Mouse (Mus musculus) right cerebral cortex, adult 2 months (tissue): ENCODE measurements around the gene Rev3l.

Experiments
- DNase-seq, 2 experiments: peaks; one replicate each; pipeline ENCODE4 v3.0.0; 2021 to 2022; ENCODE audit warnings: low spot score in 2 of 2

Rev3l gene

DNA sequence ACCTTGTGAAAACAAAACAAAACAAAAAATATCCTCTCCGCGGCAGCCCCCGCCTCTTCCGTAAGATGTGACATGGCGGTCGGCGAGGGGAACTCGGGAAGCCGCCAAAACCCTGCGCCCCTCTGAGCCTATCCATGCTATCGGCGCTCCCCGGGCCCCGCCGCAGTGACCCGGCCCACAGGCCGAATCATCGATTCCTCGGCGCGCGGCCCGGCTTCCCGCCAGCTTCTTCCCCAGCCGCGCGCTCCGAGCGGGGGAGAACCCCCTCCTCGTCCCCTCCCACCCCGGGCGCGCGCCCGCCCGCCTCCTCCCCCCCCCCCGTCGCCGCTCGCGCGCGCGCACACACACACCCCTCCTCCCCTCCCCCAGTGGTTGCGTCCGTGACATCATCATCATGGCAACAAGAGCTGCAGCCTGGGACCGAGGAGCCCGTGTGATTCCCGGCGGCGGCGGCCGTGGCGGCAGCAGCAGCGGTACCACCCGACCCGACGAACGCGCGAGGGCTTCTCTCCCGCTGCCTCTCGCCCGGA is at the start of gene Rev3l:
Rev3l (plus strand) TSS at position 383 of the 530 bp plus-strand sequence.
- DNase-seq: peak; percentile 82 to 86

DNA sequence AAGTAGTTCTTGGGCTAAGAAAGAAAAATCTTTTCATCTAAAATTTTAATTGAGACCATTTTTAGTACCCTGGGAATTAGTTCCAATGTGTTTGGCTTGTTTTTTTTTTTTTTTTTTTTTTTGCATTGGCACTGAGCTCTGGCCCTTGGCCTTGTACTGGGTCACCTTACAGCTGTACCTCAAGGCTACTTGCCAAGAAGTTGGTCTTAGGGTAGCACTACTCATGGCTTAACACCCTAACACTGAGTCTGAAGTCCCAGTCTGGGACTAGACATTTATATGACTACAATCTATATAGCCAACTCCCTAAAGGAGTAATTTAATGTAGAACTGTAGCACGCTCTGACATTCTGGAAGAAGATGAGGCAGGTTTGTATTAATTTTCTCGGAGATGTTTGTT is 49.4 kb upstream of the Rev3l start:
- no peak for DNase-seq

- DNase-seq: no peak
These were observed 48.4 kb upstream of the Rev3l start for GRCm38 (mm10) chr10:39683481-39683880.

DNA sequence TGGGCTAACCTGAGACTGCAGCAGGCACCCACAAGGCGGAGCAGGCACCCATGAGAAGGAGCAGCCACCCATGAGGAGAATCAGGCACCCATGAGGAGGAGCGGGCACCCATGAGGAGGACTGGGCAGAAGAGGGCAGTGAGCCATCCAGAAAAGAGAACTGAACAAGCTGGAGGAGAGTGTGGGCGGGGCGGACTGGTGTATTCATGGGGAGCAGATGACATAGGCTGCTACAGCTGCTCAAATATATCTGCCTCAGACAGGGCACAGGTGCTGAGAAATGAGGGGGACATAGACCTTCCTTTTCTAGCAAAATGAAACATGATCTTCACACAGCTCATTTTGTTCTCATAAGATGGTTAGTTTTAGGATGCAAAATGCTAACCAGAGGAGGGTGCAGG is 45.1 kb upstream of the Rev3l start:
- DNase-seq: no peak

DNA sequence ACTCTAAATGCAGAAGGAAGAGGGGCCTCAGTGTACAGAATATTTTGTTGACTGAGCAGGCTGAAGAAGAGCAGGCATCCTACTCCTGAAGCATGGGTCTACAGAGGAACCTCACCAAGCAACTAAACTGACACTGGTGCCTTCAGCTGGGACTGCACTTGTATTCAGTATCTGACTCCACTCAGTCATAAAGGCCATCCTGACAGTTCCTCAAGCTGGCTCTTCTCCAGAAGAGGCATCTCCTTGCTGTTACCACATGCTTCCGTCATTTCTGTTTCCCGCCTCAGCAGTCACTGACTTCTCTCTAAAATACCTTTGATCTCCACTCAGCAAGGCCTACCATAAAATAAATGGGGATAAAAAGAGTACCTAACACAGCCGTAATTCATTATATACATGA is 44.1 kb upstream of the Rev3l start:
- no peak for DNase-seq

DNA sequence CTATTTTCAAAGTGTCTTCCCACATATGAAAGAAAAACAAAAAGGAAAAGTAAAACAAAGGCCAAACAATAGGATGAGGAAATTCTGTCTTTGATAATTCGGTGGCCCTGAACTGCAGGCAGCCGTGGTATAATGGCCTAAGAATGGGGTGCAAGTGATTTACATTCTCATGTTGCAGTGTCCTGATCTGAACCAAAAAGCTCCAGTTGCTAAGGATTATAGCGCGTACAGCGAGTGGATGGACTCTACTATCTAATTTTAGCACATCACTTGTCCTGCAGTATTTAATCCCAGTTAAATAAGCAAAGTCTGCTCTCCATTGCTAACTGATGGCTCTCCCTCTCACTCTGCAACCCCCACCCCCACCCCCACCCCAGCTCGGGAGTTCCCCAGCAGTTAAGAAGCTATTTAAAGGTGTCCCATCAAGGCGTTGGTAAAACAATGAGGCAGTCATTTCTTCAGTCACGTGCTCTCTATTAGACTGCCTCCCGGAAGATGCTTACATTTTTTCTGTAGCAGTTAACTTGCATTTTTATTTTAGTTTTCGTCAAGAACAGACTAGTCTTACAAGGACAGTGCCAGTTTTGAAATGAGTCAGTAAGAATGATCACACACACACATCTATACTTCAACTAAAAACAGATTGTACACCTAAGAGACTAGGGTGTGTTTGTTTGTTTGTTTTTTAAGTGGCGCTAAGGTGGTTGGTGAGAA is 40.4 kb upstream of the Rev3l start:
- no peak for DNase-seq

- DNase-seq: no peak
These were observed 39.8 kb upstream of the Rev3l start for GRCm38 (mm10) chr10:39692152-39692551.

DNA sequence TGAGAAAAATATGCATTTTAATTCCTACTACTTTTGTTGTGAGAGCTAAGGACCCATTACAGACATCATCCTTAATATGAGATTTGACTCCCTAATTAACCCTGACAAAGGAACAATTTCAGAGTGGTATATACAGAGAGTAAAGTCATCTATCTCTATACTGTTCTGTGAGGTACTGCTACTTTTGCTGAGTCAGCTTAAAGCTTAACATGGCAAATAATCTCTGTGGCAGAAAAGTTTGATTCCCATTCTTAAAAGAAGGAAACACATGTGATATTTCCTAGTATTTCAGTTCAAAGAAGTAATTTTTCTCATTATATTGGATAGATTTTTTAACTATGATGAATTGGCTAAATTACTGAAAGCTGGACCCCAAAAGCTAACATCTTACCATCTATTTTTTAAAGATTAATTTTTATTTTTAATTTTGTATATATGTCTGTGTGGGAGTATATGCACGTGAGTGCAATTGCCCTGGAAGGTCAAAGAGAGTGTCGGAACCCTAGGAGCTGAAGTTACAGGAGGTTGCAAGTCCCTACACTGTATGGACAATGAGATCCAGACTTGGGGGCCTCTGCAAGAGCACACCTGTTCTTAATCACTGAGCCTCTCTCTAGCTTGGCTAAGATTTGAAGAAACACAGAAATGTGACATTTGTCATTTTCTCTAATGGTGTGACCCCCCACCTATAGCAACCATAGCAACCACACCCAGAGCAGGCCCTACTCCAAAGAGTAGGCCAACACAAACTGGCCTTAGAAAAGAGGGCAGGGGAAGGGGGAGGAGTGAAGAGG is 24.0 kb upstream of the Rev3l start:
- no peak for DNase-seq

DNA sequence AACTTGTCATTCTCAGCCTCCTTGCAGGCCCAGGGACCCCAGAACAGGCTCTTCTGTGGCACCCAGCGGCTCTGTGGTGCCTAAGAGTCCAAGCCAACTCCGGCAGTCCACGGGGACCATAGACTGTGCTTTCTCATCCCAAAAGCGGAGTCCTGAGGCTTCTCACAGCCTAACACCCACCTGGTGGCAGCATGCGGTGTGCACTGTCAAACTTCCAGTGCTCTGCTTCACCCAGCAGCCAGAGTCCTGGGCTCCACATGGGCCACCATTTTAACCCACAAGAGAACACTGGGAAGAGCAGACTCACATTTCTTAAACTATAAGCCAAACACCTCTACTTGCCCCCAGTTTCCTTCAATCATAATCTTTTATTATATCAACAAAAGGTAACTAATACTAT is 15.0 kb upstream of the Rev3l start:
- DNase-seq: no peak

GRCm38 (mm10) chr10:39730976-39731735 is 762 bp upstream of the Rev3l start:
- peak; percentile 69 to 82 for DNase-seq

DNA sequence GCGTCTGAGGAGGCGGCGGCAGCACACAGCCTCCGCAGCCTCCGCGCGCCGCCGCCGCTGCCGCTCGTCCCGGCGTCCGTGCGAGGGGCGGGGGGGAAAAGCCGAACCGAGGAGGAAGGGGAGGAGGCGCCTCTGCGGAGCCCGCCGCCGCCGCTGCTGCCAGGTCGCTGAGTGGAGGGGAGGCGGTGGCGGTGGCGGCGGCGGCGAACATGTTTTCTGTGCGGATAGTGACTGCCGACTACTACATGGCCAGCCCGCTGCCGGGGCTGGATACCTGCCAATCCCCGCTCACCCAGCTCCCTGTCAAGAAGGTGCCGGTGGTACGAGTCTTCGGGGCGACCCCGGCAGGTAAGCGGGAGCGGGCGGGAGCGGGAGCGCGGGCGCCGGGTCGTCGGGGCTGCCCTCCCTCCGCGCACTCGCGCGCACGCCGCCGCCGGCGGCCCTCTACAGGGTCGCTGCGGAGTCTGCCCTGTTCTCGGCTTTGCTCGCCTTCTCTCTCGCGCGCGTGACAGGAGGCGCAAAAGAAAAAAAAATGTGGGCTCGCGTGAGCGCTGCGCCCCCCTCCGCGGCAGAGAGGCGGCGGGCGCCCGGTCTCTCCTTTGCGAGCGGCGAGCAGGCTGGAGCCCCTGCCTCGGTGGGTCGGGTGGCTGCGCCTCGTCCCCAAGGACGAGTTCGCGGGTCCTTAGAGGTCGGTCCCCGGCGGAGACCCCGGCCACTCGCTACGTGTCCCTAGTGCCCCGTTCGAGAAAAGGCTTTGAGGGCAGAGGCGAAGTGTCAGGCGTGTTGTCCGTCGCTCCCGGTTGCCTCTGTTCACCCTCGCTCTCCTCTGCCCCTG is 565 bp downstream of the Rev3l start:
- peak; percentile 65 to 75 for DNase-seq

GRCm38 (mm10) chr10:39733101-39733399 is 1.1 kb downstream of the Rev3l start:
- peak; percentile 54 to 66 for DNase-seq

GRCm38 (mm10) chr10:39733421-39733930 is 1.6 kb downstream of the Rev3l start:
- no peak for DNase-seq

GRCm38 (mm10) chr10:39736187-39736586 is 4.3 kb downstream of the Rev3l start:
- DNase-seq: no peak

- no peak for DNase-seq
These were observed 10.1 kb downstream of the Rev3l start for GRCm38 (mm10) chr10:39742057-39742456.

GRCm38 (mm10) chr10:39764752-39765151 is 32.8 kb downstream of the Rev3l start:
- DNase-seq: no peak

DNA sequence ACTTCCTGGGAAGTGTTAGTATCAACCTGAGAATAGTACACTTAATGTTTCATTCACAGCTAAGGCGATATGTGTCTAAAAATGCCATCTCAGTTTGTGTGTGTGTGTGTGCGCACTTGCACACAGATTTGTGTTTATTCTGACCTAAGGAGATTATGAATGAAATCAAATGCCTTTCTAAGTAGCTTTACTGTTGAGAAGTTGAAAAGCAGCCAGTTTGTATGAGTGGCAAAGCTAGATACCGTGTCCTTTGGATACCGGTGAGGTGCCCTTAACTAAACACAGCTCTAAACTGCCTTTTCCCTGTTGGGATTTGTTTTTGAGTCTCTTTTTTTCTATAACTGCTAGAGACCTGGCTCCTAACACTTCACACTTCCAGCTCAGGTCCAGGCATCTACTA is 34.8 kb downstream of the Rev3l start:
- no peak for DNase-seq

DNA sequence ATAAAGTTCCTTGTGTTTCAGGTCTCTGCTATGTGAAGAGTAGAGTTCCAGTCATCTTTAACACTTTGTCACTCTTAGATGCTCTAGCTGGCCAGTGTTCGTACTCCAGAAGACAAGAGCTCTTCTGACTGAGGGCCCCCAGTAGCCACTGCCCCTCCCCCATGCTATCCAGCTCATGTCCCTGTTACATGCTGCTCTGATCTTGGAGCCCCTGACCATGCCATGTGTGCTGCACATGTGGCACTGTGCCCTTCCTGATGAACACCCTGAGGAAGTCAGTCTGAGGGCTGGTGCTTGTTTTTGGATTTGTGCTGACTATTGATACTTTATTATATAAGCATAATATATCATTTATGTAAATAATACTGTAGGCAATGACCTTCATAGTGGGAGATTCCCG is 40.3 kb downstream of the Rev3l start:
- no peak for DNase-seq

- no peak for DNase-seq
These were observed 42.2 kb downstream of the Rev3l start for GRCm38 (mm10) chr10:39773940-39774726.

GRCm38 (mm10) chr10:39776927-39777326 is 45.0 kb downstream of the Rev3l start:
- no peak for DNase-seq
